Mouse (Mus musculus) kidney, embryonic 15.5 days (tissue): ENCODE data around the gene Ubqln1. TPM values are rescaled to one million over a fixed set of nuclear protein-coding genes. Genes with fewer than 3 reads are reported as not detected.
"Not testable (repeated sequence)": the region's sequence is repeated elsewhere in the genome, so short reads cannot be mapped to it uniquely, and the experiment has no call there.

Source experiments
- ATAC-seq: fragments of 200-750 bp; cut with Nextera tagmentation; replicated peaks from 2 replicates; pipeline ENCODE4 v1.8.0; 2017; ENCODE audit warnings: moderate TSS enrichment; ENCODE audit not compliant: low FRiP score
- H3K27ac ChIP-seq: fragments of 300-500 bp; sonication (generic); 2 replicates; pipeline ENCODE4 v1.5.1; 2015; ENCODE audit warnings: mild to moderate bottlenecking, inconsistent platforms
- H3K27me3 ChIP-seq: fragments of 300-500 bp; sonication (generic); 2 replicates; pipeline ENCODE4 v1.6.1; 2015; ENCODE audit warnings: inconsistent platforms
- H3K36me3 ChIP-seq: fragments of 300-500 bp; sonication (generic); 2 replicates; pipeline ENCODE4 v1.6.1; 2015; ENCODE audit warnings: inconsistent platforms
- H3K4me1 ChIP-seq: fragments of 300-500 bp; sonication (generic); 2 replicates; pipeline ENCODE4 v1.6.1; 2015; ENCODE audit warnings: inconsistent platforms
- H3K4me2 ChIP-seq: fragments of 300-500 bp; sonication (generic); 2 replicates; pipeline ENCODE4 v1.6.1; 2015; ENCODE audit warnings: moderate library complexity, mild to moderate bottlenecking, inconsistent platforms
- H3K4me3 ChIP-seq: fragments of 300-500 bp; sonication (generic); replicated peaks from 2 replicates; pipeline ENCODE4 v1.5.1; 2015; ENCODE audit warnings: mild to moderate bottlenecking, inconsistent platforms
- H3K9ac ChIP-seq: fragments of 300-500 bp; sonication (generic); 2 replicates; pipeline ENCODE4 v1.6.1; 2015; ENCODE audit warnings: mild to moderate bottlenecking, inconsistent platforms
- H3K9me3 ChIP-seq: fragments of 300-500 bp; sonication (generic); replicated peaks from 2 replicates; pipeline ENCODE4 v1.6.1; 2016; ENCODE audit warnings: inconsistent platforms
- whole genome bisulfite sequencing: fragments of 180-500 bp; shearing (Covaris S2); methylation state at CpG from one replicate; pipeline ENCODE4 v1.1.7; 2015; ENCODE audit warnings: mixed read lengths; 5-methylcytosine and 5-hydroxymethylcytosine counted together
- polyA plus RNA-seq: library from polyadenylated mRNA; unstranded; fragments of >200 nt; fragmentation: Nextera tagmentation; extraction: Ambion mirVana; gene quantifications from 2 replicates; pipeline ENCODE4 v1.2.1, GENCODE M21; 2015

Gene Ubqln1
- polyA plus RNA-seq, 1 experiment from 2014 or later, result 112 TPM

GRCm38 (mm10) chr13:58149033-58149558 is 66.4 kb downstream of the Ubqln1 start:
- 48% methylated on average over 5 of the region's 5 CpGs for WGBS
- no peaks in the 10 kb centered on the region for H3K27me3 ChIP-seq
- H3K9me3 ChIP-seq, result no peaks in the 10 kb centered on the region
- no peaks in the 10 kb centered on the region for H3K36me3 ChIP-seq
- no peak overlapping the region for H3K9ac ChIP-seq
- H3K4me3 ChIP-seq, result peak overlapping the region; percentile 43
- H3K4me2 ChIP-seq, result peak overlapping the region; percentile 78
- peaks cover 13% of the 10 kb centered on the region for H3K4me1 ChIP-seq
- ATAC-seq, result peak; percentile 66
- peak overlapping the region; percentile 56 for H3K27ac ChIP-seq

- Histone ChIP-seq H3K9me3 (no peaks in the 10 kb centered on the region), H3K9ac (peak overlapping the region; percentile 27; the same call in 1 of the 2 replicates), H3K36me3 (no peaks in the 10 kb centered on the region), H3K27ac (peak overlapping the region; percentile 1; the same call in 1 of the 2 replicates), H3K4me2 (peak overlapping the region; percentile 78), H3K4me3 (peak overlapping the region; percentile 43), H3K4me1 (peaks cover 13% of the 10 kb centered on the region), H3K27me3 (no peaks in the 10 kb centered on the region)
- WGBS, result under 1% methylated on average over 17 of the region's 17 CpGs
- peak; percentile 91 for ATAC-seq
These were observed 67.1 kb downstream of the Ubqln1 start for GRCm38 (mm10) chr13:58148256-58148831.

GRCm38 (mm10) chr13:58147760-58148159 is 67.7 kb downstream of the Ubqln1 start:
- Histone ChIP-seq H3K27ac (no peak overlapping the region), H3K27me3 (no peaks in the 10 kb centered on the region), H3K4me1 (peaks cover 13% of the 10 kb centered on the region), H3K9ac (no peak overlapping the region), H3K36me3 (no peaks in the 10 kb centered on the region), H3K4me3 (no peak overlapping the region), H3K4me2 (no peak overlapping the region), H3K9me3 (no peaks in the 10 kb centered on the region)
- ATAC-seq, result no peak
- WGBS, result 77% methylated on average over 1 of the region's 1 CpGs

- H3K36me3 ChIP-seq, H3K4me2 ChIP-seq, H3K9me3 ChIP-seq, H3K27me3 ChIP-seq, H3K27ac ChIP-seq, H3K9ac ChIP-seq, ATAC-seq, H3K4me3 ChIP-seq: not testable (repeated sequence)
- 97% methylated on average over 8 of the region's 8 CpGs for WGBS
- H3K4me1 ChIP-seq, result peaks cover 13% of the 10 kb centered on the region
These were observed 68.8 kb downstream of the Ubqln1 start for GRCm38 (mm10) chr13:58146603-58147002.

GRCm38 (mm10) chr13:58131692-58132091 is 83.8 kb downstream of the Ubqln1 start:
- Histone ChIP-seq H3K9me3 (no peaks in the 10 kb centered on the region; the same call in 1 of the 2 replicates), H3K9ac (no peak overlapping the region), H3K36me3 (no peaks in the 10 kb centered on the region), H3K4me1 (peaks cover 9% of the 10 kb centered on the region), H3K4me2 (no peak overlapping the region), H3K4me3 (no peak overlapping the region), H3K27me3 (no peaks in the 10 kb centered on the region), H3K27ac (no peak overlapping the region)
- no peak for ATAC-seq
- 49% methylated on average over 3 of the region's 3 CpGs for WGBS

- Histone ChIP-seq H3K4me1 (peaks cover 23% of the 10 kb centered on the region), H3K9ac (peak overlapping the region; percentile 84), H3K27me3 (no peaks in the 10 kb centered on the region), H3K27ac (peak overlapping the region; percentile 98), H3K4me2 (peak overlapping the region; percentile 76), H3K4me3 (peak overlapping the region; percentile 94), H3K36me3 (peaks cover 10% of the 10 kb centered on the region), H3K9me3 (no peaks in the 10 kb centered on the region)
- WGBS, result 24% methylated on average over 4 of the region's 4 CpGs
- ATAC-seq, result no peak
These were observed 85.7 kb downstream of the Ubqln1 start for GRCm38 (mm10) chr13:58129687-58130246.

GRCm38 (mm10) chr13:58128768-58129671 is 86.4 kb downstream of the Ubqln1 start:
- H3K9ac ChIP-seq, result peak overlapping the region; percentile 84
- H3K4me2 ChIP-seq, result peak overlapping the region; percentile 76
- WGBS, result under 1% methylated on average over 82 of the region's 83 CpGs
- no peaks in the 10 kb centered on the region for H3K9me3 ChIP-seq
- H3K4me3 ChIP-seq, result peak overlapping the region; percentile 94
- peaks cover 30% of the 10 kb centered on the region for H3K4me1 ChIP-seq
- ATAC-seq, result peak; percentile 97
- no peaks in the 10 kb centered on the region for H3K27me3 ChIP-seq
- H3K36me3 ChIP-seq, result peaks cover 13% of the 10 kb centered on the region
- H3K27ac ChIP-seq, result peak overlapping the region; percentile 98

- Histone ChIP-seq H3K9me3 (no peaks in the 10 kb centered on the region), H3K9ac (peak within 1 kb of the TSS; percentile 84), H3K36me3 (peaks cover 13% of the 10 kb centered on the region), H3K4me3 (peak within 1 kb of the TSS; percentile 94), H3K4me2 (peak within 1 kb of the TSS; percentile 76), H3K27me3 (no peaks in the 10 kb centered on the region), H3K27ac (peak within 1 kb of the TSS; percentile 98), H3K4me1 (peaks cover 37% of the 10 kb centered on the region)
- 0% methylated on average over 27 of the region's 62 CpGs for WGBS
- ATAC-seq, result peak; percentile 95
These were observed 87.1 kb downstream of the Ubqln1 start, which contains the start of gene Hnrnpa0 for GRCm38 (mm10) chr13:58128396-58128767. TSS of gene Hnrnpa0 (minus strand) at chr13:58128556.

GRCm38 (mm10) chr13:58127766-58128361 is 87.6 kb downstream of the Ubqln1 start:
- under 1% methylated on average over 77 of the region's 81 CpGs for WGBS
- peak overlapping the region; percentile 94 for H3K4me3 ChIP-seq
- H3K9ac ChIP-seq, result peak overlapping the region; percentile 84
- peaks cover 13% of the 10 kb centered on the region for H3K36me3 ChIP-seq
- H3K27ac ChIP-seq, result peak overlapping the region; percentile 98
- ATAC-seq, result peak; percentile 16
- no peaks in the 10 kb centered on the region for H3K27me3 ChIP-seq
- peak overlapping the region; percentile 64 for H3K4me2 ChIP-seq
- H3K9me3 ChIP-seq, result no peaks in the 10 kb centered on the region
- peaks cover 42% of the 10 kb centered on the region for H3K4me1 ChIP-seq

GRCm38 (mm10) chr13:58126862-58127765 is 88.3 kb downstream of the Ubqln1 start:
- ATAC-seq, result no peak
- peak overlapping the region; percentile 94 for H3K4me3 ChIP-seq
- H3K9ac ChIP-seq, result peak overlapping the region; percentile 84
- WGBS, result 1% methylated on average over 77 of the region's 92 CpGs
- H3K27me3 ChIP-seq, result no peaks in the 10 kb centered on the region
- peak overlapping the region; percentile 98 for H3K27ac ChIP-seq
- H3K4me2 ChIP-seq, result peak overlapping the region; percentile 64
- no peaks in the 10 kb centered on the region for H3K9me3 ChIP-seq
- peaks cover 13% of the 10 kb centered on the region for H3K36me3 ChIP-seq
- peaks cover 49% of the 10 kb centered on the region for H3K4me1 ChIP-seq
